Mouse (Mus musculus): ENCODE data around the gene Lpcat4.
A peak's percentile ranks its signal among the peaks of the same experiment; 100 is the strongest.

The Lpcat4 gene

GRCm38 (mm10) chr2:112239212-112239934, at the start of gene Lpcat4:
Lpcat4 (plus strand) TSS chr2:112239468.
- peak; percentile 87 for DNase-seq (ENCODE audit: low spot score)

GRCm38 (mm10) chr2:112196859-112197258, 42.4 kb upstream of the Lpcat4 start:
- DNase-seq (ENCODE audit: low spot score), result no peak

- DNase-seq (ENCODE audit: low spot score), result no peak
These were observed 36.2 kb upstream of the Lpcat4 start for GRCm38 (mm10) chr2:112203056-112203455.

GRCm38 (mm10) chr2:112210142-112210541, 29.1 kb upstream of the Lpcat4 start:
- DNase-seq (ENCODE audit: low spot score), result peak; percentile 11

GRCm38 (mm10) chr2:112210699-112211098, 28.6 kb upstream of the Lpcat4 start:
- DNase-seq (ENCODE audit: low spot score), result no peak

- no peak for DNase-seq (ENCODE audit: low spot score)
These were observed 23.3 kb upstream of the Lpcat4 start for GRCm38 (mm10) chr2:112215977-112216376.

- DNase-seq (ENCODE audit: low spot score), result no peak
These were observed 21.7 kb upstream of the Lpcat4 start for GRCm38 (mm10) chr2:112217614-112218013.

GRCm38 (mm10) chr2:112220880-112221279, 18.4 kb upstream of the Lpcat4 start:
- no peak for DNase-seq (ENCODE audit: low spot score)

- DNase-seq (ENCODE audit: low spot score), result no peak
These were observed 16.7 kb upstream of the Lpcat4 start for GRCm38 (mm10) chr2:112222607-112223006.

GRCm38 (mm10) chr2:112224356-112224755, 14.9 kb upstream of the Lpcat4 start:
- DNase-seq (ENCODE audit: low spot score), result no peak

GRCm38 (mm10) chr2:112232623-112233022, 6.6 kb upstream of the Lpcat4 start:
- DNase-seq (ENCODE audit: low spot score), result no peak

GRCm38 (mm10) chr2:112236620-112237019, 2.6 kb upstream of the Lpcat4 start:
- DNase-seq (ENCODE audit: low spot score), result no peak

- no peak for DNase-seq (ENCODE audit: low spot score)
These were observed 1.3 kb upstream of the Lpcat4 start for GRCm38 (mm10) chr2:112238006-112238405.

- DNase-seq (ENCODE audit: low spot score), result no peak
These were observed 860 bp downstream of the Lpcat4 start for GRCm38 (mm10) chr2:112239935-112240721.

GRCm38 (mm10) chr2:112241787-112242186, 2.5 kb downstream of the Lpcat4 start:
- no peak for DNase-seq (ENCODE audit: low spot score)

- no peak for DNase-seq (ENCODE audit: low spot score)
These were observed 6.0 kb downstream of the Lpcat4 start for GRCm38 (mm10) chr2:112245307-112245706.

- no peak for DNase-seq (ENCODE audit: low spot score)
These were observed 6.9 kb downstream of the Lpcat4 start for GRCm38 (mm10) chr2:112246193-112246592.

- no peak for DNase-seq (ENCODE audit: low spot score)
These were observed 8.1 kb downstream of the Lpcat4 start for GRCm38 (mm10) chr2:112247323-112247722.

GRCm38 (mm10) chr2:112249780-112250453, 10.6 kb downstream of the Lpcat4 start:
- no peak for DNase-seq (ENCODE audit: low spot score)

GRCm38 (mm10) chr2:112254675-112255515, 15.6 kb downstream of the Lpcat4 start:
- no peak for DNase-seq (ENCODE audit: low spot score)

- DNase-seq (ENCODE audit: low spot score), result peak; percentile 29
These were observed 20.1 kb downstream of the Lpcat4 start, which contains the start of gene Nutm1 for GRCm38 (mm10) chr2:112259241-112259962. Nutm1 (minus strand) TSS chr2:112259291.

Measured in ovary, postnatal 36 days (tissue).